Mouse (Mus musculus) limb, embryonic 13.5 days (tissue): ENCODE results near the gene Phldb3. TPM values are rescaled to one million over a fixed set of nuclear protein-coding genes. Genes with fewer than 3 reads are reported as not detected.

Experiments
- ATAC-seq: fragments of 200-750 bp; cut with Nextera tagmentation; 2 replicates; pipeline ENCODE4 v1.8.0; 2017; ENCODE audit warnings: low read depth, moderate number of reproducible peaks, moderate TSS enrichment; ENCODE audit not compliant: low FRiP score
- H3K27ac ChIP-seq: fragments of 300-500 bp; sonication (generic); 2 replicates; pipeline ENCODE4 v1.5.1; 2015; ENCODE audit warnings: inconsistent platforms, mild to moderate bottlenecking, moderate library complexity
- H3K27me3 ChIP-seq: fragments of 300-500 bp; sonication (generic); 2 replicates; pipeline ENCODE4 v1.6.1; 2015; ENCODE audit warnings: mild to moderate bottlenecking, inconsistent platforms
- H3K36me3 ChIP-seq: fragments of 300-500 bp; sonication (generic); 2 replicates; pipeline ENCODE4 v1.6.1; 2015; ENCODE audit warnings: inconsistent platforms, mild to moderate bottlenecking, moderate library complexity
- H3K4me1 ChIP-seq: fragments of 300-500 bp; sonication (generic); 2 replicates; pipeline ENCODE4 v1.6.1; 2015; ENCODE audit warnings: inconsistent platforms
- H3K4me2 ChIP-seq: fragments of 300-500 bp; sonication (generic); replicated peaks from 2 replicates; pipeline ENCODE4 v1.6.1; 2015; ENCODE audit warnings: inconsistent platforms, mild to moderate bottlenecking, moderate library complexity
- H3K4me3 ChIP-seq: fragments of 300-500 bp; sonication (generic); 2 replicates; pipeline ENCODE4 v1.5.1; 2015; ENCODE audit warnings: moderate library complexity, mild to moderate bottlenecking, inconsistent platforms
- H3K9ac ChIP-seq: fragments of 300-500 bp; sonication (generic); 2 replicates; pipeline ENCODE4 v1.6.1; 2015; ENCODE audit warnings: mild to moderate bottlenecking, inconsistent platforms
- H3K9me3 ChIP-seq: fragments of 300-500 bp; sonication (generic); 2 replicates; pipeline ENCODE4 v1.6.1; 2016; ENCODE audit warnings: inconsistent platforms
- WGBS: fragments of 180-500 bp; shearing (Covaris S2); methylation state at CpG from one replicate; pipeline ENCODE4 v1.1.7; 2015; 5-methylcytosine and 5-hydroxymethylcytosine counted together
- polyA plus RNA-seq: library from polyadenylated mRNA; unstranded; fragments of >200 nt; fragmentation: Nextera tagmentation; extraction: Ambion mirVana; gene quantifications from 2 replicates; pipeline ENCODE4 v1.2.1, GENCODE M21; 2015

The Phldb3 gene
- polyA plus RNA-seq, 1 experiment from 2014 or later: 0.24 TPM

DNA sequence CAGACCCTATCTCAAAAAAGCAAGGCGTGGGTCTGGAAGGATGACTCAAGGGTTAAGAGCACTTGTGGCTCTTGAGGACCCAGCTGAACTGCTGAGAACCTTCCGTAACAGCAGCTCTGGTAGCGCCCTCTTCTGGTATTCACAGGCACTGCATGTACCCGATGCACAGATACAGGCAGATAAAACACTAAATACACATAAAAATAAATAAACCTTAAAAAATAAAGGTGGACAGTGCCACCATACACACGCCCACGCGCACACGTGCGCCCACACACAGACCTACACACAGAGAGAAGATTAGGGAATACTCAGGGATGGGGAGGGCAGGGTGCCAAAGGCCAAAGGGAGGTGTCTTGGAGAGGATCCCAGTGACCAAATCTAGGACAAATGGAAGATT, 31.9 kb downstream of the Phldb3 start:
- peaks cover 10% of the 10 kb centered on the region for H3K4me1 ChIP-seq
- 14% methylated on average over 9 of the region's 9 CpGs for WGBS
- H3K9me3 ChIP-seq: no peaks in the 10 kb centered on the region
- no peak for ATAC-seq
- no peak overlapping the region for H3K4me3 ChIP-seq
- no peak overlapping the region for H3K27ac ChIP-seq
- H3K36me3 ChIP-seq: no peaks in the 10 kb centered on the region
- H3K9ac ChIP-seq: no peak overlapping the region
- peaks cover 59% of the 10 kb centered on the region for H3K27me3 ChIP-seq
- H3K4me2 ChIP-seq: no peak overlapping the region

DNA sequence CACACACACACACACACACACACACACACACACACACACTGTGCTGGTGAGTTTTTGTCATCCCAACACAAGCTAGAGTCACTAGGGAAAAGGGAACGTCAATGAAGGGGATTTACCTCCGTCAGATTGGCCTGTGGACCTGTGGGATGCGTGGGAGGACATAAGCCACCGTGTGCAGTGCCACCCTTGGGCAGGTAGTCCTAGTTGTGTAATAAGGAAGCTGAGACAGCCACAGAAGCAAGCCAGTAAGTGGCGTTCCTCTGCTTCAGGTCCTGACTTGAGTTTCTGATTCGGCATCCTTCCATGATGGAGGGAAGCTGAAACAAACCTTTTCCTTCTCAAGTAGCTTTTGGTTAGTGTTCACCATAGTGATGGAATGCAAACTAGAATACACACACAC, 33.9 kb downstream of the Phldb3 start:
- Histone ChIP-seq H3K27ac (no peak overlapping the region), H3K36me3 (no peaks in the 10 kb centered on the region), H3K9me3 (no peaks in the 10 kb centered on the region), H3K4me2 (no peak overlapping the region), H3K4me1 (no peaks in the 10 kb centered on the region), H3K9ac (no peak overlapping the region), H3K27me3 (peaks cover 39% of the 10 kb centered on the region), H3K4me3 (no peak overlapping the region)
- 79% methylated on average over 6 of the region's 6 CpGs for WGBS
- no peak for ATAC-seq

DNA sequence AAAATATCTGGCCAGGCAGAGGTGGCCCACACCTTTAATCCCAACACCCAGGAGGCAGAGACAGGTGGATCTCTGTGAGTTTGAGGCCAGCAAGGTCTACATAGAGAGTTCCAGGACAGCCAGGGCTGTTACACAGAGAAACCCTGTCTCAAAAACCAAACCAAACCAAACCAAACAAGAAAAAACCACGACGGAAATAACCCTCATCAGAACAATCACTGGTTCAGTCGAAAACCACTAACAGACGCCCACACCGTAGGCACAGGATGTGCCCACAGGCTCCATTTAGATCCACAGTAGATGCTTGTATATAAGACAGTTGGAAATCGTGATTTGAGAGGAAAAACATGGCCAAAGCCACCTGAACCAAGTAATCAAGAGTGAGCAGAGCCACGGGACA, 34.4 kb downstream of the Phldb3 start:
- no peak for ATAC-seq
- Histone ChIP-seq H3K9me3 (no peaks in the 10 kb centered on the region), H3K4me3 (no peak overlapping the region), H3K9ac (no peak overlapping the region), H3K36me3 (no peaks in the 10 kb centered on the region), H3K4me2 (no peak overlapping the region), H3K27ac (no peak overlapping the region), H3K4me1 (no peaks in the 10 kb centered on the region), H3K27me3 (peaks cover 34% of the 10 kb centered on the region)
- WGBS: 68% methylated on average over 7 of the region's 7 CpGs

DNA sequence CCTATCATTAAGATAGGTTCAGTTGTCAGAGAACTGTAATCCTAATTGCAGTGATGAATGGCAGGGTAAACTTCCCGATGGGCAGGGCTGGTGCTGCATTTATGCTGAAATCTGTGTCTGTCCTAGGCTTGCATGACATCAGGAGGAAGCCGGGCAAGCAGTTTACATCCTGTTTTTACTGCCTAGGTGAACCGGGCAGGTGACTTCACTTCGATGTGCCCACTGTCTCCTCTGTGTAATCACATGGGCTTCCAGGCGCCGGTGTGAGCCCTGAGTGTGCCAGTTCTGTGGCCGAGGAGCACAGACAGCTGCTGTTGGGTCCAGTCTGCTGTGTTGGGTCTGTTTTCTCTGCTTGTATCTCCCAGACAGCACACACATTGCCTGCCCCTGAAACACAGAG, 35.9 kb downstream of the Phldb3 start:
- Histone ChIP-seq H3K4me3 (no peak overlapping the region), H3K36me3 (no peaks in the 10 kb centered on the region), H3K27ac (no peak overlapping the region), H3K4me2 (no peak overlapping the region), H3K9me3 (no peaks in the 10 kb centered on the region), H3K4me1 (no peaks in the 10 kb centered on the region), H3K9ac (no peak overlapping the region), H3K27me3 (peaks cover 19% of the 10 kb centered on the region)
- ATAC-seq: no peak
- WGBS: 69% methylated on average over 7 of the region's 7 CpGs

DNA sequence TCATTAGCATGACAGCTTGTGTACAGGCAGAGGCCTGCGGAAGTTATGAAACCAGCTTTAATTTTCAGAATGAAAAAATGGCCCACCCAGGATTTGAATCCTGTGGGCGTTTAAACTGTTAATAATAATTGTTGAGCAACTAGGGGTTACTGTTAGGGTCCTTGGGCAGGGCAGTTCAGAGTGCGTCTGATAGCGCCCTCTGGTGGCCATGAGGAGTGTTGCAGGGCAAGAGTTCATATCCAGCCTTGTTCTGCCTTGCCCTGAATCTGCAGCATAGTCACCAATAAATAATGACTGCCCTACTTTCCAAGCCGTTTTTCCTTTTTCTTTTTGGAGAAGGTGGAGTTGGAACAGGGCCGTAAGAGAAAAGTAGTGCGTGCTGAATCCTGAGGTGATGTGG, 43.1 kb downstream of the Phldb3 start:
- Histone ChIP-seq H3K27ac (no peak overlapping the region), H3K9me3 (no peaks in the 10 kb centered on the region), H3K4me3 (no peak overlapping the region), H3K4me1 (no peaks in the 10 kb centered on the region), H3K4me2 (no peak overlapping the region), H3K27me3 (no peaks in the 10 kb centered on the region), H3K9ac (no peak overlapping the region), H3K36me3 (no peaks in the 10 kb centered on the region)
- no peak for ATAC-seq
- 23% methylated on average over 7 of the region's 7 CpGs for WGBS

DNA sequence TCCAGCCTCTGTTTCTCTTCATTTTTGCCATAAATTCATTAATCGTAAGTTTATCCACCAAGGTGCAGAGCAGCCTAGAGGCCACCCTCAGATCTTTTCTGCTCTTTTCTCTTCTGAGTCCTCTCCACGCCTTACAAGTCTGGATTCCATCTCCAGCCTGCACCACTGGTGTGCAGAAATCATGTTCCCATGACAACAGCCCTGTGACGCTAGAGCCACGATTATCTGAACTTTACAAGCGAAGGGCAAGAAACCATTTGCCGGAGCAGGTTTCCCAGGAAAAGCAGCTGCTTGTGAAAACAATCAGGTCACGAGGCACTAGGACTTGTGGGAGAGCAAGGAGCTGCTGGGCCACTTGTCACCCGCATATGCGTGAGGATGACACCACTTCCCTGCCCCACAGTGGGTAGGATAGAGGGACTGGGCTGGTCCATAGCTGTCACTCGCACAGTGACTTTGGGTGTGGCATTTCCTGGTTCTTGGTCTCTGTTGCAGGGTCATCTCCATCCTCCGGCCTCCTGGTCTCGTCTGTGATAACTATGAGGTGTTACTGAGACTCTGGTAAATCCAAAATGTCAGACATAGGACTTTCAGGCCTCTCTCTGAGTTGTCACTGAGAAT, 49.3 kb downstream of the Phldb3 start:
- no peak for ATAC-seq
- Histone ChIP-seq H3K4me3 (no peak overlapping the region), H3K27me3 (no peaks in the 10 kb centered on the region), H3K4me2 (no peak overlapping the region), H3K27ac (no peak overlapping the region), H3K9ac (no peak overlapping the region), H3K36me3 (no peaks in the 10 kb centered on the region), H3K9me3 (no peaks in the 10 kb centered on the region; the same call in 1 of the 2 replicates), H3K4me1 (no peaks in the 10 kb centered on the region)
- 48% methylated on average over 12 of the region's 12 CpGs for WGBS

DNA sequence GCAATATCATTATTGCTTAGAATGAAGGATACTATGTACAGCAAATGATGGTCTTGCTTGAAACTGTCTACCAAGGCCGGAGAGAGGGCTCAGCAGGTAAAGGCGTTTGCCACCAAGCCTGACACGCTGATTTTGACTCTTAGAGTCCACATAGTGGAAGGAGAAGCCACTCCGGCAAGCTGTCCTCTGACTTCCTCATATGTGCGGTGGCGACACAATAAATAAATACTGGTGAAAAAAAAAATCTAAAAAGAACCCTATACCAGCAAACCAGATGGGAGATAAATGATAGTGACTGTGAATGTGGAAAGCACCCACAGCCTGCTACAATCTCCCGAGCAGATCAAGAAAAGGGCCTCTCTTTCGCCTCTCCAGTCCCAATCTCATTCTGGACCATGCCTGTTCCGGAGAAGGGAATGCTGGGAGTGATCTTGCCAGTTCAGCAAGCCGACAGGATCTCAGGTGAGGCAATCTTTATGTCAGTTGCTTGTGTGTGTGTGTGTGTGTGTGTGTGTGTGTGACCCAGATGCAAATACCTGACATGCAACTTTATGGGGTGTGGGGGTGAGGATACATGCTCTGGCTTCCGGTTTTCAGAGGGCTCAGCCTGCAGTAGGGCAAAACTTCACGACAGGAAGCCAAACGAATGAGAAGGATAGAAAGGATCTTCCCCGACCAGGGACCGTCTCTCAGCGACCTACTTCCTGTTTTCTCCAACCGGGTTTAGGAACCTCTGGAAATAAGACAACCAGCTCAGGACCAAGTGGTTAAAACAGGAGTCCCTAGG, 50.7 kb downstream of the Phldb3 start:
- no peak overlapping the region for H3K27ac ChIP-seq
- no peak overlapping the region for H3K4me2 ChIP-seq
- H3K4me3 ChIP-seq: no peak overlapping the region
- H3K9ac ChIP-seq: no peak overlapping the region
- no peaks in the 10 kb centered on the region for H3K4me1 ChIP-seq
- WGBS: 69% methylated on average over 17 of the region's 17 CpGs
- no peak for ATAC-seq
- no peaks in the 10 kb centered on the region; the same call in 1 of the 2 replicates for H3K9me3 ChIP-seq
- no peaks in the 10 kb centered on the region for H3K27me3 ChIP-seq
- no peaks in the 10 kb centered on the region for H3K36me3 ChIP-seq

DNA sequence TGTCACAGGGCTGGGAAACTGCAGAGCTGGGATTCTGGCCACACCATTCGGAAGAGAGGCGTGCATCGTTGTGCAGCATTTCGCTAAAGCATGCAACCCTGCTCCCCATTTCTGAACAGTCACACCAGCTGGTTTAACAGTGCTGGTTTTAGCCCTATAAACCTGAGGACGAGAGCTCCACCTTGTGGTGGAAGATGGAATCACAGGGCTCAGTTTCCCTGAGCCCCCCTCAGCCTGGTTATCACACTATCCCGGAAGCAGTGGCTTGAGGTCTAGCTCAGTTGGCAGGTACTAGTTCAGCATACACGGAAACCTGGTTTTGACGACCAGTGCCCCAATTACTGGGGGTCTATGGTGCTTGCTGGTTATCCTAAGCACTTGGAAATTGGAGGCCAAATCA, 52.0 kb downstream of the Phldb3 start:
- H3K9me3 ChIP-seq: no peaks in the 10 kb centered on the region; the same call in 1 of the 2 replicates
- 0 out of 2 replicates have a peak, but pooled peaks have one; percentile 24 for ATAC-seq
- H3K9ac ChIP-seq: no peak overlapping the region
- WGBS: 17% methylated on average over 8 of the region's 8 CpGs
- H3K4me2 ChIP-seq: no peak overlapping the region
- H3K27ac ChIP-seq: no peak overlapping the region
- no peak overlapping the region for H3K4me3 ChIP-seq
- H3K4me1 ChIP-seq: no peaks in the 10 kb centered on the region
- H3K36me3 ChIP-seq: no peaks in the 10 kb centered on the region
- H3K27me3 ChIP-seq: no peaks in the 10 kb centered on the region

DNA sequence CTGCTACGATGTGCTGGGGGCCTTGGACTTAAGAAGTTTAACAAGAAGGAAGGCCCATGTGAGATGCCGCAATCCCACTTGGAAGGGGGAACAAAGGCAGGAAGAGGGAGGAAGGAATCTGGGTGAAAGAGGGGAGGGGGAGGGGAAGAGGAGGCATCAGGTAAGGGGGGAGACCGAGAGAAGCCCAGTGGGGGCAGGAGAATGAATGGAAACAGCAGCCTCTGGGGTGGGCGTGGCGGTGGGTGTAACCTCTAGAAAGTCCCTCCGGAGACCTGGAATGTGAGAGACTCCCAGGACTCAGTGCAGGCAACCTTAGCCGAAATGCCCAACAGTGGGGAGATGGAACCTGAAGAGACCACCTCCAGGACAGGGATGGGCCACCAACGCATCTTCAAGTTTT, 53.7 kb downstream of the Phldb3 start:
- Histone ChIP-seq H3K9ac (no peak overlapping the region; the same call in 1 of the 2 replicates), H3K9me3 (no peaks in the 10 kb centered on the region), H3K27ac (no peak overlapping the region), H3K36me3 (no peaks in the 10 kb centered on the region), H3K4me1 (no peaks in the 10 kb centered on the region), H3K27me3 (no peaks in the 10 kb centered on the region), H3K4me3 (no peak overlapping the region), H3K4me2 (no peak overlapping the region)
- WGBS: 42% methylated on average over 8 of the region's 8 CpGs
- ATAC-seq: no peak

DNA sequence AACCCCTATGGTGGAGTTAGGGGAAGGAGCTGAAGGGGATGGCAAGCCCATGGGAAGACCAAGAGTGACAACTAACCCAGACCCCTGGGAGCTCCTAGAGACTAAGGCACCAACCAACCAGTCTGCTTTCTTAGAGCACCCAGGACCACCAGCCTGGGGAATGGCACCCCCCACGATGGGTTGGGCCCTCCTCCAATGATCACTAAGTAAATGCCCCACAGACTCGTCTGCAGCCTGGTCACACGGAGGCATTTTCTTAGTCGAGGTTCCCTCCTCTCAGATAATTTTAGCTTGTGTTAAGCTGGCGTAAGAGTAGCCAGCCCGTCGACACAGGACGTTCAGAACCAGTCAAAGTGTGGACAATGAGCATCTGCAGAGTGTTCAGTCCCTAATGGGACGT, 54.4 kb downstream of the Phldb3 start:
- no peaks in the 10 kb centered on the region for H3K9me3 ChIP-seq
- no peak for ATAC-seq
- 80% methylated on average over 9 of the region's 9 CpGs for WGBS
- H3K4me3 ChIP-seq: no peak overlapping the region
- H3K9ac ChIP-seq: no peak overlapping the region
- no peak overlapping the region for H3K27ac ChIP-seq
- H3K36me3 ChIP-seq: no peaks in the 10 kb centered on the region
- no peak overlapping the region for H3K4me2 ChIP-seq
- H3K27me3 ChIP-seq: no peaks in the 10 kb centered on the region
- H3K4me1 ChIP-seq: no peaks in the 10 kb centered on the region

DNA sequence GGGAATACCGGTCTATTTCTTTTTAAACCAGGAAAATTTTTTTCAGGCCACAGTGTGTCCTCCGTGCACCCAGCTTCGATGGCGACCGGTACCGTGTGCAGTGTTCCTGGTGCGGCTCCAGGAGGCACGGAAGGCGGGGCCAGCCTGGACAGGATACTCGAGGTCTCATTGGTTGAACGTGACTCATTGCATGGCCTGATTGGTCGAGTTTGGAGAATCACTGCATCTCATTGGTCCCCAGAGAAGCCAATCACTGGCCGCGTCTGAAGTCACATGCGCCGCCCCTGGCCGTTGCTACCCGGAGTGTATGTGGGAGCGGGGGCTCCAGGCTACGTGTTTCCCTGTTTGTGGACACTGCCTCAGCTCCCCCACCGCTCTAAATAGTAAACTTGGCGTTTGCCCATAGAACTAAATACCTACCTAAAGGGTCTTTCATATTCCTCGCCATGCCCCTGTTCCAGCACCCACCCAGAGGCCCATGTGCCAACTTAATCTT, 61.4 kb downstream of the Phldb3 start:
- Histone ChIP-seq H3K9me3 (no peaks in the 10 kb centered on the region), H3K4me3 (no peak overlapping the region), H3K27ac (no peak overlapping the region), H3K4me1 (no peaks in the 10 kb centered on the region), H3K27me3 (no peaks in the 10 kb centered on the region), H3K36me3 (no peaks in the 10 kb centered on the region), H3K4me2 (no peak overlapping the region), H3K9ac (no peak overlapping the region)
- 90% methylated on average over 23 of the region's 23 CpGs for WGBS
- no peak for ATAC-seq

DNA sequence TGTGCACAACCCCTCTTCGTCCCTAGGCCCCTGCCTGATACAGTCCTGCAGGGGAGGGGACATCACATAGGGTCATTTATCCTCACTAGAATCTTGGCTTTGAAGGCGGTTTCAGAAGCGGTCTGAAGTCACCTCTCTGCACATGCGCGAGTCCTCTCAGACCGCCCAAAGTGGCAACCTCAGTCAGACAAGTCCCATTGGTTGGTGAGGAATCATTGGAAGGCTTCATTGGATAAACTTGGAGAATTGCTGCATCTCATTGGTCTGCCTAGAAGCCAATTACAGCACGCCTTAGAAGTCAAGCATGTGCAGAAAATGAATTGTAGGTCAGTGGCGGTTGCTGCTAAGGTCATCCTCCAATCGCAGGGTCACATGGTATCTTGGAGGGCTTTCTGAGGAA, 66.0 kb downstream of the Phldb3 start, which contains the start of gene Tex101:
TSS of gene Tex101 (minus strand) at position 101 of the 400 bp plus-strand sequence.
- Histone ChIP-seq H3K4me1 (no peaks in the 10 kb centered on the region), H3K36me3 (no peaks in the 10 kb centered on the region), H3K4me2 (no peak within 1 kb of the TSS), H3K27me3 (no peaks in the 10 kb centered on the region), H3K9me3 (no peaks in the 10 kb centered on the region), H3K9ac (no peak within 1 kb of the TSS), H3K27ac (no peak within 1 kb of the TSS), H3K4me3 (no peak within 1 kb of the TSS)
- WGBS: 85% methylated on average over 9 of the region's 9 CpGs
- no peak for ATAC-seq
